Mouse (Mus musculus): Measurements from ENCODE around the gene Mkrn2os.
A peak's percentile ranks its signal among the peaks of the same experiment; 100 is the strongest.

Mkrn2os gene

DNA sequence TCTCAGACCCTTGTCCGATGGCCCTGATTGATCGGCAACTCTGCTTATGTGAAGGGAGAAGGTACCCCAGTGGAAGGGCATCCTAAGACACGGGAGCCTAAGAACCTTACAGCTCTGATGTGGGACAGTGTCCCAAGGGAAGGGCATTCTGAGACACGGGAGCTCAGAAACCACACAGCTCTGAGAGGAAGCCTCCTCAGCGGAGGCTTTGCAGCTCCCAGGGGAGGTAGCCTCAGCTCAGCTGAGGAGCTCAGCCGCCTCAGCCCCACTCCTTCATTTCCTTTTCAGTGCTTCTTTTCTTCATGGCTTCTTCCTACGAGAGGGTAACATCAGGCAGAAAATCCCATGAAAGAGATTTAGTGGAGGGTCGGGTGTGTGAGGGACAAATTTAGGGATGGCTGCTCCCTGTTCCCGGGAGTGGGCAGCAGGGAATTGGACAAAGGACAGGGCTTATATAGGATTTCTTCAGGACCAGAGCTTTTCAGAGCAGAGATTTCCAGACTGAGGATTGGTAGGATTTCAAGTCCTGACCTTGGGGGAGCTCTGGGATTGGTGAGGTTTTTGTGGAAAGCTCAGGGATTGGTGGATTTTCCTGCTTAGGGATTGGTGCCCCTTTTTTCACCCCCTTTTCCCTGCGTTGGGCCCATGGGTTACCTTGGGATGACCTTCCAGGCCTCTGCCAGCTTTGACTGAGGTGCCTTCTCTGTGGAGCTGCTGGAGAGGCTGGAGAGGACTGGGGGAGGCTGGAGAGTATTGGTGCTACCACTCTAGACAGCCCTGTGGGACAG is 9.9 kb downstream of the Mkrn2os start:
- DNase-seq = no peak

DNA sequence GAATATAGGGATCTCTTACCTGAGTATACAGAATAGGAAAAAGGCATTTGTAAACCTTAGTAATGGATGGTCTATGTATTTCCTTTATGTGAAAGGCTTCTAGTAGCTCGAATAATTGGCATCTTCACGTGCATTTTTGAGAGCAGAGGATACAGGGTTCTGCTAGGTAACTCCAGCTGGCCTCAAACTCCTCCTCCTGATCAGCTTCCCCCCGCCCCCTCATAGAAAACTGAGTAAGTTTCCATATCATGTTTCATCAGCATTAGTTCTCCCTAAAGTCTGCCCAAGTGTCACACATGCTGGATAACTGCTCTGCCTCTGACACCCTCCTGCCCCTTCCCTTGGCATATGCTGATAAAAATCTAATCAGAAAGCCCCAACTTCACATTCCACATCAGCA is 11.6 kb downstream of the Mkrn2os start:
- DNase-seq = no peak

DNA sequence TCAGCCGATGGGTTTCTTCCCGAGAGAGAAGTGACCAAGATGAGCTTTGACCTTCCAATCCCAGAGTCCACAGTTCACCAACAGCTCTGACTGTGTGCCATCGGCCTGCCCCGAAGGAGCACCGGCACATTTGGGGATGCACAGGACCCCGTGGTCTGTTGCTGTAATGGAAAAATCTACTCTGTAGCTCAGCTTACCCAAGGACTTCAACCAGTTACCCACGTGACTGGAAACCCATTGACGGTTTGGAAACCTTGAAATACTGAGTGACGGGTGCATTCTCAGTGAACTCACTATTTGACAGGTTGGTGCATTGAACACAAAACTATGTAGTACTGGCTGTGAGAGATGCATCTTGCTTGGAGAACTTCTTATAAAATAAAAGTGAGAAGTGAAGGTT is 14.4 kb downstream of the Mkrn2os start:
- DNase-seq = no peak

DNA sequence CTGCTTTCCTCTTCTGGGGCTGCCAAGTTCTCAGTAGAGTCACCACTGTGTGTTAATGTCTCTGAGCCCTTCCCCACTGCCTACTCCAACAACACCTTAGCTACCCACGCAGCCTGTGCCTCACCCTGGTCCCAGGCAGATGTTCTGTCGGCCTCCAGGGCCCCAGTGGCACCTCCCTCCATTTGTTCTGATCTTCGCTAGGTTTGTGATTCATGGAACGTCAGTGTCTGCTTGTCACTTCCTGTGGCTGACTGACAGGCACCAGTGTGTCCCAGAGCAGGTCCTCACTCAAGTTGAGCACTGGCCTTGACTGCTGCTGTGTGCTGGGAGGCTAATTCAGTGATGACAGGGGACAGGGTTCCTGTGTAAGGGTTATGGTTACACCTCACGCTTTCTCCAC is 15.0 kb downstream of the Mkrn2os start:
- DNase-seq = no peak

DNA sequence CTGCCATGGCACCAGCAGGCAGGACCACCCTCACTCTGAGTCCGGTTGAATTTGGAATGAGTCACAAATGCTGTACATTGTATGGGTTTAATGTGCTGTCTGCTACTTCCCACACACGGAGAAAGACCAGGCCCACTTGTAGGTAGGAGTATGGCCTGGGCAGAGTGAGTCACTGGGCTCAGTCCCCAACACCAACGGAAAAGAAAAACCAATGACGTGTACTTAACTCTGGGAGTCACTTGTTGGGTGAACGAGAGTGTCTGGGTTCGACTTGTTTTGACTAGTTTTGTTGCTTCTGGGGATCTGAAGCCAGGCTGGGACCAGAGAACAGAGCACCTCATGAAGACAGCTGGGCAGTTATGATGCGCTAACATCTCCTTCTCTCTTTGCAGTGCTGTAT is 18.2 kb downstream of the Mkrn2os start:
- no peak for DNase-seq

DNA sequence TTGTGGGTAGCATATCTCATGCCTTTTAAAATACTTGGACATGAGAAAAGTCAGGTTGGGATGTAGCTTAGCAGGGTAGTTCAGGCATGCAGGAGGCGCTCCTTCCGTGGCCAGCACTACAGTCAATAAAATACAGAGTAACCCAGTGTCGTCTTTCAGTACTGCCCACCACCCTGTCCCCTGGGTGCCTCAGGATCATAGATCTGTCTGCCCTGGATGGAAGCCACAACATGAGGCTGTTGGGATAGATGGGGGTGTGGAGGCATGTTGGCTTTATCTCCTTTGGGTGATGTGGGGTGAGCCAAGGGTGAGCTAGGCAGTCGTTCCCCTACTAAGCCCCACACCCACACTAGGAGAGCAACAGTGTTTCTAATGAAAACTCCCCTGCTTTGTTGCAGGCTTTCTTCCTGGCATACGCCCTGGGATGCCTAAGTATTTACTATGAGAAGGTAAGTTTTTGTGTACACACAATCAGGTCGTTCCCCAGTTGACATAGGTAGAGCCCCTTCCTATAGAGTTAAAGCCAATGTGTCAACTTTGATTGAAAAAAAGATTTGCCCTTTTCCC is 26.8 kb downstream of the Mkrn2os start:
- DNase-seq = no peak

DNA sequence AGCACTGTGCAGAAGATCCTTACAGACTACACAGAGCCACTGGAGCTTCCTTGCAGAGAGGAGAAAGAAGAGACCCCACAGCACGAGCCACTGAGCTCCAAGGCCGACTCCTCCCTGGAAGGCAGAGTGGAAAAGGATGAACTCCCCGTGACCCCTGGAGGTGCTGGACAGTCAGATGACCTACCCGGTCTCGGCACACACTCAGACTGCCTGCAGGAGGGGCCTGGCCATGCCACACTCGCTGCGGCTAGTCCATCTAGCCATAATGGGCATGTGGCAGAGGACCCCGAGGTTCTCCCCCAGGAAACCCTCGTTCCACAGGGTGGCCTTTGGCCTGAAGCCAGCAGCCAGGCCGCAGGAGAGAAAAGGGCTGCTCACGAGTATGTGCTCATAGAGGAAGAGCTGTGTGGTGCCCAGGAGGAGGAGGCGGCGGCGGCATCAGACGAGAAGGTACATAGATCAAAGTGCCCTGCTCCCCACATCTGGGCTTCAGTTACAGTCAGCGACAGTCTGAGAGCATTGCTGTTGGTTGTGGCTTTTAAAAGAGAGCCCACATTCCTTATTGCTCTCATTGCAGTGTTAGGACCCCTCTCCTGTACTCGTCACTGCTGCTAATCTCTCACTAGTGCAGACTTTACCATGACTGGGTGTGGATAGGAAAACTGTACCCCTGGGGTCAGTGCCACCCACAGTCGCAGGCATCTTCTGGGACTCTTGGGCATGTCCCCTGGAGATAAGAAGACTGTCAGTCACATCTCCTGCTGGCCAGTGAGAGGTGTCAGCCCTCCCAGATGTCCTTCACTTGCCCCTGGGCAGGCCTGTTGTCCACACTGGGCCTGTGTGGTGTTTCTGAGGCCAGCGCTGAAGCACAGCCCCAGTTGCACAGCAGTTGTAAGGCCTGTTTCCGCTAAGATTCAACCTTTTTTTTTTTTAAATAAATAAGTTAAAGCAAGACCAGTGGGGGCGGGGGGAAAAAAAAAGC is 32.4 kb downstream of the Mkrn2os start:
- DNase-seq = peak; percentile 65 to 89

DNA sequence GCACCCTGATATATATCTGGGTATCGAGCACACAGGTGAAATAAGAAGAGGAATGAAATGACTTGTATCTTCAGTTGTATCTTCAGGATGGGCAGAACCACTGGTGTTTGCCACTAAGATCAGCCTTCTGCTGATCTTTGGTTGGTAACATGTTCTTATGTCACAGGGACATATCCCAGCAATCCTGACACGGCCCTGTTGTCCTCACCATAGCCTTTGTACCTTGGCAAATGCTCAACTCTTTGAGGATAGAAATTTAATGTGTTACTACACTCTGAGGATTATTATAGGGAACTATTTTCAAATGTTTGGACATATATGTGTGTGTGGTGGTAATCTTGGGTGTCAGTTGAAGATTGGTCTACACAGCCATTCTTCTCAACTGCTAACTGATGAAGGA is 34.2 kb downstream of the Mkrn2os start:
- DNase-seq = peak in 1 of 2 experiments; percentile 46

DNA sequence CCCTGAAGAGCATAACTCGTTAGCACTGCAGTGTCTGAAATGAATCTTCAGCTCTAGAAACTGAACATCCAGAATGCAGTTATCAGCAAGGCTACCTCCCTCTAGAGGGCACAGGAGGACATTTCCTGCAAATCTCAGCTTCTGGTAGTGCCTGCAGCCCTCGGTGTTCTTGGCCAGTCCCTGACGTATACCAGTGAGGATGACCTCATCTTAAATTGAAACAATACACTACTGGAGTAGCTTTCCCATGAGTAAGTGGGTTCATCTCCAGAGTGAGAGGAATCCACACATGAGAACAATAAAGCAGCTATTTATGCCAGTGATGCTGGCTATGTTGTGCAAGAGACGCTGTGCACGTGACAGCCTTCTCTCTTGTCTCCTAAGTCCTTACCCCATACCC is 36.9 kb downstream of the Mkrn2os start:
- DNase-seq = no peak

DNA sequence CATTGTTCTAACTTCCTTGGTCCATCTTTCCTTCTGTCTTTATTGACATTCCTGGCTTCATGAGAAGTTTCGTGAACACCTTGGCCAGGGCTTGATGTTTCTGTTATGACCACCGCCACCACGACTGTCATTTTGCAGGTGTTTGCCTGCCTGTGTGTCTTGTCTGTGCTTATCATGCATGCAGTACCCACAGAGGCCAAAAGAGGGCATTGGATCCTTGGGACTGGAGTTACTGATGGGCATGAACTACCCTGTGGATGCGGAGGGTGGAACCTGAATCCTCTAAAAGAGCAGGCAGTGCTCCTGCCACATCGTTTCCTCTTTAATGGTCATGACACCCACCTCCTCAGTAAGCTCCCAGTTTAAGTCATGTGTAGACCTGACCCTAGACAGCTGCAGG is 46.1 kb downstream of the Mkrn2os start:
- DNase-seq = peak; percentile 71 to 83

DNA sequence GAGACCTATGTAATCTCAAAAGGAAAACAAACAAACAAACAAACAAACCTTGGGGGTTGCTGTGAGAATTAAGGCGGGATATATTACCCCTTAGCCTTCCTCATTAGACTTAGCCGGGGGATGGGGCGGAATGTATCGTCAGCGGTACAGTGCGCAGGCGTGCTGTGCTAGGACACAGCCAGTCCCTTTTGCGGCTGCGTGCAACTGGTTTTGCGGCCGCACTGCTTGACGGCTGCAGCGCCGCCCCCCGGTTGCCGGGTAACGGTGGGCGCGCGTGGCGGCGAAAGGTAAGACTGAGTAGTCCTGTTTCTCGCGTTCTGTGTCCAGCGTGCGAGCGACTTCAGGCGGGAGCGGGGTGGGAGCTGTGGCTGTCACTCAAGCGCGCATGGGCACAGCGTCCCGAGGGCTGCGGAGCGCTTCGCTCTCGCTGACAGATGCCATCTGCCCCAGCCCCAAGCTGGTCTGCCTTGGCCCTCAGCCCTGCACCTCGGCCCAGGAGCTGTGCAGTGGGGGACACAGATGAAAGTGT is 47.9 kb downstream of the Mkrn2os start, which contains the start of gene Tsen2:
Tsen2 (plus strand) TSS at position 223 of the 529 bp plus-strand sequence.
- DNase-seq = peak; percentile 97

DNA sequence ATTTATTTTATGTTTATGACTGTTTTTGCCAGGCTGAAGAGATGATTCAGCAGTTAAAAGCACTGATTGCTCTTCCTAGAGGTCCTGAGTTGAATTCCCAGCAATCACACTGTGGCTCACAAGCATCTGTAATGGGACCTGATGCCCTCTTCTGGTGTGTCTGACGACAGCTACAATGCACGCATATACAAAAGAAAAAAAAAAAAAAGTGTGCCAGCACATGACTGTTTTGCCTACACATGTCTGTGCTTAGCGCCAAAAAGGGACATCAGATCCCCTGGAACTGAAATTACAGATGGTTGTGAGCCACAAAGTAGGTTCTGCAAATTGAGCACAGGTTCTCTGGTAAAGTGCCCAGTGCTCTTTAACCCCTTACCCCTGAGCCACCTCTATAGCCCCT is 50.0 kb downstream of the Mkrn2os start:
- no peak for DNase-seq

DNA sequence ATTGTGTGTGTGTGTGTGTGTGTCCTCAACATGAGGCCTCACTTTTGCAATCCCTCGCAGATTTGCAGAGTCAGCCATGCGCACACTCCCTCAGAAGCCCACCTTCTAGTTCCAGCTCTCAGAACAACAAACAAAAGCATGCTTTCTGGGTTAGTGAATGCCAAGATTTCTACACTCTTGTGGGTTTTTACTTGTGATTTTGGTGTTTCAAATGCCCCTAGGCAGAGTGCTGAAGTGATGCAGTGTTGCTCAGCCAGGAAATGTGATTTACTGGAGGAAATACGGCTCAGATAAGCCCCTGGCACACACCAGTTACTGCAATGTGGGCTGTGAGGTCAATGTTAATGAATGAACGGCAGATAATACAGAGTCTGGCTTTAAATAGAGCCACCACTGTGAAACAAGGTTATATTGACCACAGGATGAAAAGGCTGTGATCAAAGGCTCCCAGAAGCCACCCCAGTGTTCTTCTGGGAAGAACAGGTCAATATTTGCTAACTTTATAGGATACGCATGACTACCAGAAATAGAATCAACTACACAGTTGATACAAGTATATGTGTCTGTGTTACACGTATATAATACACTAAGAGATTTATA is 50.6 kb downstream of the Mkrn2os start:
- no peak for DNase-seq

DNA sequence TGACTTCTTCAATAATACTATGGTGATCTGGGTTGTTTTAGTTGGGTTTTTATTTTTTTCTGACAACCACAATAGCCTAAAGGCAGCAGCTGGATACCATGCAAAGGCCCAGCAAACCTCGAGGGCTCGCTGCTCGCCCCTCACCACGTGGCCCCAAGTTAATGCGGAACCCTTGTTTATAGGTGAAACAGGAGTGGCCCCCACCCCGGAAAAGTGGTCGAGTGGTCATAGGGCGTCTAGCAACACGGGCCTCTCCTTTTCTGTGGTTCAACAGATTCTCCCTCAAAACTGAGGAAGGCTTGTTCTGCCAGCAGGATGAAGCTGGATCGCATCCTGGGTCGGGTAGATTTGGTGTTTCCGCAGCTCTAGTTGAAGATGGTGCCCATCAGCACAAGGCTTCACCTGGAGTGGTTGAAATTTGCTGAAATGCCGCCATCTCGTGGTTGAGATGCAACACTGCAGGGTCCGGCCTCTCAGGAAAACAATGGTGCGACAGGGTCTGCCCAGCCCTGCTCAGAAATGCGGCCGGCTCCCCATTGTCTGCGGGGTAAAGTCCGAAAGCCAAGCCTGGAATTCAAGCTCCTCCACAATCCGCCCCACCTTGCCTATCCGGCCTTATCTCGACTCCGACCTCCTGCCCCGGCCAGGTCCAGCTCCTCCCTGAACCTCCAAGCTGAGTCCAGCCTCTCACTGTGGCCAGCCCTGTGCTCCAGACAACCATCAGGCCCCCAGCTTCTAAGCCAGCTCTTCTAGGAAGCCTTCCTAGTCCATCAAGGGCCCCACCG is 53.5 kb downstream of the Mkrn2os start:
- peak; percentile 79 to 82 for DNase-seq

DNA sequence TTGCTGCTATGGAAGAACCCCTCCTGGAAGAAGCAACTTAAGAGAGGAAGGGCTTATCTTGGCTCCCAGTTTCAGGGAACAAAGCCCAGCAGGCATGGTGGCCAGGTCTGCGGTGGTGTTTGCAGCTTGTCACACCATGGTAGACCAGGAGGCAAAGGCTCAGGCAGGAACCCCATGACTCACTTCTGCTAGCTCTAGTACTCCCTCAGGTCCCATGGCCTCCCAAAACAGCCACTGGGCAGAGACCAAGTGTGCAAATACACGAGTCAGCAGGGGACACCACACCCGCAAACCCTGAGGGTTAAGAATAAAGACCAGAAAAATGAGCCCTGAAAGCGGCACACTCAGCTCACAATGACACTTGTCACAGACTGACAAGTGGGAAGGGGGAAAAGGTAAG is 56.2 kb downstream of the Mkrn2os start:
- no peak for DNase-seq

DNA sequence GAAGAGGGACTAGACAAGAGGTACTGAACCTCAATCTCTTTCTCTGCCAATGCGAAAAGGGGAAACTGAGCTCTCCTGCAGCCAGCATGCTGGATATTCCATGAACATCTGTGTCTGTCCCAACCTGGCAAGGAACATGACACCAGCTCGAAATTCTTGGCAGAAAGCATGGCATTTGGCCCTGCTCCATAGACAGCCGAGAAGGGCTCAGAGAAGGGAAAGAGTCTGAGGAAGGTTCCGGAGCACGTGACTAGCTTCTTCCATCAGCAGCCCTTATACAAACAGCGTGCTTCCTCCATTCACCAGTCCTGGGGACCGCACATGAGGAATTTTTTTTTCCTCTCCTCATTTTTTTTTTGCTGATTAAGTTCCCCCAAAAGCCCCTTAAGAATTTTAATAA is 57.8 kb downstream of the Mkrn2os start:
- DNase-seq = peak; percentile 44 to 50

All from kidney, postnatal 25 days (tissue).